Mouse (Mus musculus) bone marrow macrophage, adult 2 months (primary cell): Measurements from ENCODE around the gene Il6ra. TPM values are rescaled to one million over a fixed set of nuclear protein-coding genes. Genes with fewer than 3 reads are reported as not detected.

Experiments used
- H3K27ac ChIP-seq: 2 replicates; pipeline ENCODE4 v1.5.1; 2012; ENCODE audit warnings: low read depth, low read length; ENCODE audit not compliant: insufficient read depth
- H3K4me1 ChIP-seq: 2 replicates; pipeline ENCODE4 v1.6.1; 2012; ENCODE audit warnings: low read length; ENCODE audit not compliant: control insufficient read depth, insufficient read depth
- H3K4me3 ChIP-seq: 2 replicates; pipeline ENCODE4 v1.5.1; 2012; ENCODE audit warnings: mild to moderate bottlenecking, low read length, moderate library complexity; ENCODE audit not compliant: insufficient read depth
- CTCF ChIP-seq: IDR thresholded peaks from 2 replicates; pipeline ENCODE4 v1.5.1; 2012; ENCODE audit warnings: low read depth, mild to moderate bottlenecking, low read length, moderate library complexity
- POLR2A ChIP-seq: IDR thresholded peaks from 2 replicates; pipeline ENCODE4 v1.6.1; 2012; ENCODE audit warnings: mild to moderate bottlenecking, low read depth, low read length, borderline replicate concordance
- polyA plus RNA-seq: library from polyadenylated mRNA; stranded (reverse); fragments of >200 nt; gene quantifications from 2 replicates; pipeline ENCODE4 v1.2.4, GENCODE M21; 2012; ENCODE audit not compliant: missing spikeins, insufficient read depth, insufficient read length

Il6ra gene
- polyA plus RNA-seq: 75.7 and 82.0 TPM in 2 replicates

GRCm38 (mm10) chr3:89912543-89913391 is at the start of gene Il6ra:
Gene Il6ra, minus strand, starts transcription at chr3:89913196.
- TF ChIP-seq POLR2A (no peak), CTCF (no peak)
- peak within 1 kb of the TSS; percentile 99 for H3K27ac ChIP-seq
- H3K4me1 ChIP-seq: peaks cover 34% of the 10 kb centered on the region

DNA sequence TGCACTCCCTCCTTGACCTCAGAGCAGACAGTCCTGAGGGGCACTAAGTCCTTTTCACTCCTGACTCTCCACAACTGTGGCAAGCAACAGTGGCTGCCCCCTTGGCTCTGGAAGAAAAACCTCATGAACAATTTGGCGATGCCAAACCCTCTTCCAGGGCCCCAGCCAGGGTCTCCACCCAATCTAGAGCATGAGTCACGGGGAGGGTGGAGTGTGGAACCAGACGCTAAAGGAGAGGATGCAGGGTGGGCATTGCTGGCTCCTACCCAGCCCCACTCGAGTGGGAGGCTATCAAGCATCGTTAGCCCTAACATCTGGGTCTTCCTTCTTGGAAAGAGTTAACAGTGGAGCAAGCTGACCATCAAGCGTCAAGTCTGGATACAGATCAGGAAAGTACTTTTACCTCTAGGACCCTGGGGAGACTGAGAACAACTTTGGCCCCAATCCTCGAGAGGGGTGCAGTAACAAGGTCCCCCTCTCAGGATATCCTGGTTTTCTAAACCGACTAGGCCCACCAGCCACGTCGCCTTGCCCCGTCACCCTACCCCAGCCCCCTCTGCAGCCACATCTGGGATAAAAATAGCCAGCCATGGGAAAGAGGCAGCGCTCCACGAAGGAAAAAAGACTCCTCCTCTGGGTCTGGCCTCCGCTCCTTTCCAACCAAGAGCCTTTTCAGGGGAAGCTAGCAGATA is 49.2 kb upstream of the Il6ra start:
- Histone ChIP-seq H3K4me1 (peaks cover 35% of the 10 kb centered on the region), H3K27ac (peak overlapping the region; percentile 26), H3K4me3 (peak overlapping the region; percentile 88)
- TF ChIP-seq CTCF (no peak), POLR2A (no peak)

More at GRCm38 (mm10) chr3:89912543-89913391, at the start of gene Il6ra:
- peak within 1 kb of the TSS; percentile 84 for H3K4me3 ChIP-seq

DNA sequence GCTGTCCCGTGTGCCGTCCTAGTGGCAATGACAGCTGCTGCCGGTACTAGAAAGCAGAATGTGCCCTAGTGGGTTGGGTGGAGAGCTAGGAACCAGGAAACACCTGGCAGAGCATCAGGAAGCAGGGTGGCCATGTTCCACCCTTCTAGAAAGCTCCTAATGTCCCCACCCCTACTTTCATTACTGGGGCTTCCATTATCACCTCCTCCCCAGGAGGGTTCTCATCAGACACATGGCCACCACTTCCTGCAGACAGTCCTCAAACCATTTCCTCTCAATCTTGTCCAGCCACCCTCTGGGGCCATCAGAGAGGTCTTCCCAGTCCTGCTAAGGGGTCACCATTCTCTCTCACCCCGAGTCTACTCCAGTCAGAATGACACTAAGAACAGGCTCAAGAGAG is 48.4 kb upstream of the Il6ra start:
- Histone ChIP-seq H3K27ac (no peak overlapping the region), H3K4me1 (peaks cover 35% of the 10 kb centered on the region), H3K4me3 (peak overlapping the region; percentile 88)
- no peak for TF ChIP-seq POLR2A

- TF ChIP-seq CTCF (no peak), POLR2A (no peak)
- Histone ChIP-seq H3K4me1 (peaks cover 35% of the 10 kb centered on the region), H3K27ac (no peak overlapping the region), H3K4me3 (peak overlapping the region; percentile 74)
Measured at GRCm38 (mm10) chr3:89960469-89960868, 47.5 kb upstream of the Il6ra start.

GRCm38 (mm10) chr3:89959435-89959834 is 46.4 kb upstream of the Il6ra start:
- H3K27ac ChIP-seq: no peak overlapping the region
- TF ChIP-seq POLR2A: no peak
- no peak for TF ChIP-seq CTCF
- H3K4me3 ChIP-seq: no peak overlapping the region
- peaks cover 31% of the 10 kb centered on the region for H3K4me1 ChIP-seq

- Histone ChIP-seq H3K4me3 (no peak overlapping the region), H3K27ac (no peak overlapping the region), H3K4me1 (peaks cover 30% of the 10 kb centered on the region)
- TF ChIP-seq POLR2A (no peak), CTCF (no peak)
Measured at GRCm38 (mm10) chr3:89957880-89958279, 44.9 kb upstream of the Il6ra start.

DNA sequence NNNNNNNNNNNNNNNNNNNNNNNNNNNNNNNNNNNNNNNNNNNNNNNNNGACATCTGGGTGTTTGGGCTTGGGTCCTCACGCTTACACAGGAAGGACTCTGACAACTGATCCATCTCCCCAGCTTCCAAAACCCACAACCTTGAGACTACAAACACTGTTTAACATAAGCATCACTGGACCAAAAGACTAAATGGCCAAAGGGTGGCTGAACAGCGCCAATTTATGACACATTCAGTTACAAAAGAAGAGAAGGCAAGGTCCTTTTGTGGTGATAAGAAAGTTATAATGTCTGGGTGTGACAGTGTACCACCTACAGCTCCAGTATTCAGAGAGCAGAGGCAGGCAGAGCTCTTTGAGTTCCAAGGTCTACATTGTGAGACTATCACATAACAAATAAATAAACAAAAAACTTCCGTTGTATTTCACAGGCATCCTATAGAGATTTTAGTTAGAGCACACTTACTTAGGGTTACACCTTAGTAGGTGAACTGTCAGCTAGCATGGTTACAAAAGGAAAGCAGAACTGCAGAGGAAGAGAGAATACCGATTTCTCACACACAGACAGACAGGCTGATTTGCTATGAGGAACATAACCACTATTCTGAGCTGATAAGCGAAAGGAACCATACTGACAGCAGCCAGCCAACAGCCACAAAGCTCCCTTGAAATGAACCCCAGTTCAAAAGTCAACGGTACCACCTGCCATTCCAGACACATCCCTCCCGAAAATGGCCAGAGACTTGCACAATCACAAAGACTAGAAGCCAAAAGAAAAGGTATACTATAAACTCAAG is 43.4 kb upstream of the Il6ra start:
- H3K27ac ChIP-seq: no peak overlapping the region
- peaks cover 22% of the 10 kb centered on the region for H3K4me1 ChIP-seq
- TF ChIP-seq CTCF (no peak), POLR2A (no peak)
- no peak overlapping the region for H3K4me3 ChIP-seq

- Histone ChIP-seq H3K4me1 (no peaks in the 10 kb centered on the region), H3K4me3 (no peak overlapping the region)
Measured at GRCm38 (mm10) chr3:89953420-89953819, 40.4 kb upstream of the Il6ra start.

GRCm38 (mm10) chr3:89948655-89949054 is 35.7 kb upstream of the Il6ra start:
- no peak for TF ChIP-seq CTCF
- no peak for TF ChIP-seq POLR2A
- Histone ChIP-seq H3K27ac (no peak overlapping the region), H3K4me3 (no peak overlapping the region), H3K4me1 (no peaks in the 10 kb centered on the region)

More at GRCm38 (mm10) chr3:89953420-89953819, 40.4 kb upstream of the Il6ra start:
- TF ChIP-seq POLR2A (no peak), CTCF (peak; percentile 80)
- H3K27ac ChIP-seq: no peak overlapping the region
